7 mouse cellular contexts compared by ENCODE assay signal in the genomic region with DNA sequence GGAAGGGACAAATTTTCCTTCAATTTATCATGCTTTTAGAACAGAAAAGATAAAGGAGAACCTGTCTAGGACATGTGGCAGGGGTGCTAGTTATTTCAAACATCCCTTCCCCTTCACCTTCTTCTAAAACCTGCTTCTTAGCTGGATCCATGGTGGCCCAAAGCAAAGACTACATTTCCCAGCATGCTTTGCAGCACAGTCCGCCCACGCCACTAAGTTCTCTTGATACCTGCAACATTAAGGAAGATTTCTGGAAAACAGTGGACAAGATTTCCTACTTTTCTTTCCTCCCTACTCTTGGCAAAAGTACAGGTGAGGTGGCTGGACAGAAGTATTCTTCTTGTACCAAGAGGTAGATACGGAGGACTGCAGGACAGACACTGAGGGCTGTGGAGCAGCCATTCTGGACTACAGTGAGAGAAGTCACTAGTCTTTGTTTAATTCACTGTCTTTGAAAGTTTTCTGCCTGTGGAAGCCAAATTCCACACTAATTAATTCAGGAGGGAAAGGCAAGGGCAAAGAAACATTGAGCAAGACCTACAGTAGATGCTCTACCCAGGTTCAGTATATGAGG. TPM values are rescaled to one million over a fixed set of nuclear protein-coding genes. Genes with fewer than 3 reads are reported as not detected.
A peak's percentile ranks its signal among the peaks of the same experiment; 100 is the strongest.
DNase-seq lines count a peak whose midpoint lies in the region; ATAC-seq and TF ChIP-seq lines count a peak whose summit lies in the region.

No protein-coding gene starts in this region.

- H3K27ac ChIP-seq in limb, embryonic 11.5 days (replicated peaks; ENCODE audit: low read depth, low read length) = no peak overlapping the region
- H3K27ac ChIP-seq in midbrain, postnatal 0 days (ENCODE audit: low read depth, low read length) = no peak overlapping the region

- WGBS in limb, embryonic 11.5 days = 46% methylated on average over 3 of the region's 3 CpGs
- WGBS in midbrain, postnatal 0 days = 51% methylated on average over 3 of the region's 3 CpGs

- no peaks in the 10 kb centered on the region for H3K27me3 ChIP-seq in E14TG2a.4 (ENCODE audit: insufficient read depth, low read length)
- no peaks in the 10 kb centered on the region for H3K27me3 ChIP-seq in limb, embryonic 11.5 days (ENCODE audit: control insufficient read depth, insufficient read depth, low read length)
- no peaks in the 10 kb centered on the region for H3K27me3 ChIP-seq in midbrain, postnatal 0 days (ENCODE audit: insufficient read depth, low read length)

- H3K4me2 ChIP-seq in limb, embryonic 11.5 days (ENCODE audit: low read depth, severe bottlenecking) = no peak overlapping the region
- peak overlapping the region; percentile 26; the same call in 1 of the 2 replicates for H3K4me2 ChIP-seq in midbrain, postnatal 0 days (ENCODE audit: low read depth, low read length, poor library complexity, severe bottlenecking)

- H3K4me3 ChIP-seq in E14TG2a.4 (replicated peaks; ENCODE audit: low read length) = peak overlapping the region; percentile 58
- no peak overlapping the region for H3K4me3 ChIP-seq in limb, embryonic 11.5 days (ENCODE audit: low read depth, low read length)
- peak overlapping the region; percentile 18; the same call in 1 of the 2 replicates for H3K4me3 ChIP-seq in midbrain, postnatal 0 days (ENCODE audit: low read depth, low read length)

- H3K9ac ChIP-seq in limb, embryonic 11.5 days (ENCODE audit: low read length) = no peak overlapping the region
- H3K9ac ChIP-seq in midbrain, postnatal 0 days (replicated peaks; ENCODE audit: low read length, poor library complexity, severe bottlenecking) = no peak overlapping the region

- no peaks in the 10 kb centered on the region for H3K36me3 ChIP-seq in E14TG2a.4 (ENCODE audit: insufficient read depth, low read length)
- no peaks in the 10 kb centered on the region for H3K36me3 ChIP-seq in limb, embryonic 11.5 days (ENCODE audit: control insufficient read depth, insufficient read depth, low read length)
- no peaks in the 10 kb centered on the region for H3K36me3 ChIP-seq in midbrain, postnatal 0 days (ENCODE audit: insufficient read depth, low read length)

- peak; percentile 69 for DNase-seq in R1 (ENCODE audit: low read depth, low spot score)
- DNase-seq in forelimb bud, embryonic 11.5 days (ENCODE audit: low read depth, low spot score) = peak; percentile 36
- DNase-seq in limb, embryonic 11.5 days (ENCODE audit: low spot score) = peak; percentile 51
- DNase-seq in midbrain, postnatal 0 days (ENCODE audit: low spot score) = peak; percentile 26
- no peak for DNase-seq in right cerebral cortex, adult 2 months (ENCODE audit: low spot score in 2 of 2)

- TF ChIP-seq CTCF in E14TG2a.4 (conservative IDR thresholded peaks at IDR 0.05; ENCODE audit: low read length) = no peak
- no peak for TF ChIP-seq CTCF in midbrain, postnatal 0 days (IDR thresholded peaks at IDR 0.05)

- H3K9me3 ChIP-seq in E14TG2a.4 (ENCODE audit: low read length) = no peaks in the 10 kb centered on the region
- no peaks in the 10 kb centered on the region for H3K9me3 ChIP-seq in limb, embryonic 11.5 days (ENCODE audit: control insufficient read depth, low read length)
- H3K9me3 ChIP-seq in midbrain, postnatal 0 days (ENCODE audit: low read length) = no peaks in the 10 kb centered on the region

- peaks cover 6% of the 10 kb centered on the region for H3K4me1 ChIP-seq in E14TG2a.4 (replicated peaks; ENCODE audit: low read depth, low read length)
- H3K4me1 ChIP-seq in limb, embryonic 11.5 days (ENCODE audit: control insufficient read depth, insufficient read depth, low read length) = no peaks in the 10 kb centered on the region
- no peaks in the 10 kb centered on the region for H3K4me1 ChIP-seq in midbrain, postnatal 0 days (ENCODE audit: insufficient read depth, low read length)

- no peak for ATAC-seq in limb, embryonic 11.5 days (ENCODE audit: insufficient number of reproducible peaks, low FRiP score, low TSS enrichment, low read depth)
- no peak for ATAC-seq in midbrain, postnatal 0 days (ENCODE audit: low FRiP score)
- no peak for ATAC-seq in megakaryocyte, adult 5-6 weeks (ENCODE audit: poor library complexity, severe bottlenecking)

RNA-seq across cellular contexts. Expression of a gene that starts 9.2 kb away (rescaled TPM):
- 2.4 and 2.8 TPM in 2 replicates for polyA plus RNA-seq in limb, embryonic 11.5 days (2014; fragmentation: Nextera tagmentation; extraction: Ambion mirVana)
- 2.1 and 3.3 TPM in 2 replicates for total RNA-seq in midbrain, postnatal 0 days (2014; rRNA removed)
- polyA plus RNA-seq in midbrain, postnatal 0 days (2015; fragmentation: Nextera tagmentation; extraction: Ambion mirVana) = 1.7 and 2.3 TPM in 2 replicates
- 1.3 TPM in 2 replicates for total RNA-seq in megakaryocyte, adult 5-6 weeks (2015)
- 0.81 and 1.6 TPM in 2 replicates for total RNA-seq in megakaryocyte, adult 5-6 weeks (2017)

RNA-seq across cellular contexts. Expression of a gene that starts 15.8 kb away (rescaled TPM):
- polyA plus RNA-seq in limb, embryonic 11.5 days (2014; fragmentation: Nextera tagmentation; extraction: Ambion mirVana) = 1.3 TPM in 2 replicates
- total RNA-seq in midbrain, postnatal 0 days (2014; rRNA removed) = 11.5 and 12.1 TPM in 2 replicates
- polyA plus RNA-seq in midbrain, postnatal 0 days (2015; fragmentation: Nextera tagmentation; extraction: Ambion mirVana) = 3.4 and 4.0 TPM in 2 replicates
- 0.04 TPM in 1 of 2 replicates, not detected in the other for total RNA-seq in megakaryocyte, adult 5-6 weeks (2015)
- 0.08 TPM in 1 of 2 replicates, not detected in the other for total RNA-seq in megakaryocyte, adult 5-6 weeks (2017)

Comparison
In these comparisons a context has a peak if more than half of its experiments do, and no peak if none do; other contexts are left out.
1. DNase-seq: peak in R1 (single experiment), forelimb bud, embryonic 11.5 days (single experiment), limb, embryonic 11.5 days (single experiment) and midbrain, postnatal 0 days (single experiment); none in right cerebral cortex, adult 2 months (0 of 2).
2. RNA of a gene that starts 15.8 kb away (total RNA-seq): 11.5 to 12.1 TPM in midbrain, postnatal 0 days; 0.04 to 0.08 TPM in megakaryocyte, adult 5-6 weeks; every median in the first group is over 10 times any median in the second.